Mouse (Mus musculus): ENCODE results near the gene Tmem242.

The Tmem242 gene

GRCm38 (mm10) chr17:5371521-5371920, 68.5 kb downstream of the Tmem242 start:
- DNase-seq, result no peak

DNA sequence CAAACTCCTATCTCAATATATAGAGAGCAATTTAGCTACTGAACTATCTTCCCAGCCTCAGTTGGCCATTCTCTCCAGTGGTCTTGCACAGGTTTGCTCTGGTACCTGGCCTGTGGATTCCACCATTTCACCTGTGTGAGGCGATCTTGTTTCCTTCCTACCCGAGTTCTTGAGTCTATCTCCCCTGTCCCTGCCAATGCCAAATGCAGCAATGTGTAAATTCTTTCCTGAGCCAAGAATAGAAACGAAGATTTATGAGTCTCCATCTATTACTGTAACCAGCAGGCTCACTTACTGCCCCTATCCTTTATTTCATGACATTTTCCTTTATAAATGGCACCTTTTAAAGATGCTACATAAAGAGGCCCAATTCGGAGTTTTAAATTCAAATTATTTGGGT, 69.0 kb downstream of the Tmem242 start:
- DNase-seq, result no peak

DNA sequence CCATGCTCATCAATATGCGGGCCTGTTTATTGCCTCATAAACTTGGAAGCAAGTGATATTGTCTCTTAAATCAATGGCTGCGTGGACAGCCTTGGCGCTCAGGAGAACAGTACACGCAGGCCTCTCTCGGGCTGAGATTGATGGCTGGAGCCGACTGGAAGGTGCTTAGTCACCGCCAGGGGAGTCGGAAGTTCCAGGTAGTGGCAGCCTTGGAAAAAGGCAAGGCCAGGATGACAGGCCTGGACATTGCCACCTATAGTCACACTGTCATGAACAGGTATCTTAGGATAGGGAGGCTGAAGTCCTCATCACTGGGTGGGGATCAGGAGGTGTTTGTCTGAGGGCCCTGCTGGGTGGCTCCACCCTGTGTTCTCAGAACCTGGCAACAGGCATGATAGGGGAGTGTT, 74.1 kb downstream of the Tmem242 start:
- no peak for DNase-seq

Data from kidney, adult 18-20 months (tissue).